Mouse (Mus musculus): Measurements from ENCODE around the gene Cst6. TPM values are rescaled to one million over a fixed set of nuclear protein-coding genes. Genes with fewer than 3 reads are reported as not detected.

Gene Cst6
- polyA plus RNA-seq, 1 experiment from 2014 or later, result 6.3 TPM

- WGBS, result 88% methylated on average over 6 of the region's 6 CpGs
Measured at GRCm38 (mm10) chr19:5300588-5300987, 48.8 kb downstream of the Cst6 start.

GRCm38 (mm10) chr19:5297903-5298800, 51.2 kb downstream of the Cst6 start, which contains the start of gene Gal3st3:
Gene Gal3st3, plus strand, starts transcription at chr19:5298331.
- Histone ChIP-seq H3K36me3 (peaks cover 10% of the 10 kb centered on the region), H3K4me3 (peak within 1 kb of the TSS; percentile 70), H3K9me3 (no peaks in the 10 kb centered on the region), H3K9ac (peak within 1 kb of the TSS; percentile 87), H3K4me2 (peak within 1 kb of the TSS; percentile 69), H3K27ac (peak within 1 kb of the TSS; percentile 94), H3K4me1 (replicated peaks) (peaks cover 64% of the 10 kb centered on the region), H3K27me3 (no peaks in the 10 kb centered on the region)
- peak; percentile 63 for ATAC-seq (ENCODE audit: low FRiP score)
- 6% methylated on average over 29 of the region's 32 CpGs for WGBS

More at GRCm38 (mm10) chr19:5300588-5300987, 48.8 kb downstream of the Cst6 start:
- ATAC-seq (ENCODE audit: low FRiP score), result no peak
- H3K4me1 ChIP-seq (replicated peaks), result peaks cover 51% of the 10 kb centered on the region
- H3K36me3 ChIP-seq, result peaks cover 32% of the 10 kb centered on the region
- H3K4me3 ChIP-seq, result no peak overlapping the region
- H3K27ac ChIP-seq, result no peak overlapping the region
- H3K9me3 ChIP-seq, result no peaks in the 10 kb centered on the region
- H3K27me3 ChIP-seq, result no peaks in the 10 kb centered on the region
- H3K4me2 ChIP-seq, result no peak overlapping the region
- peak overlapping the region; percentile 20 for H3K9ac ChIP-seq

- Histone ChIP-seq H3K4me2 (no peak overlapping the region), H3K27ac (no peak overlapping the region), H3K36me3 (peaks cover 14% of the 10 kb centered on the region), H3K4me1 (replicated peaks) (peaks cover 67% of the 10 kb centered on the region), H3K9me3 (no peaks in the 10 kb centered on the region), H3K4me3 (no peak overlapping the region), H3K27me3 (no peaks in the 10 kb centered on the region), H3K9ac (no peak overlapping the region)
- 74% methylated on average over 5 of the region's 5 CpGs for WGBS
- no peak for ATAC-seq (ENCODE audit: low FRiP score)
Measured at GRCm38 (mm10) chr19:5296630-5297029, 52.7 kb downstream of the Cst6 start.

- H3K4me2 ChIP-seq, result peak overlapping the region; percentile 91
- 8% methylated on average over 13 of the region's 13 CpGs for WGBS
- no peaks in the 10 kb centered on the region for H3K9me3 ChIP-seq
- ATAC-seq (ENCODE audit: low FRiP score), result peak; percentile 41
- peak overlapping the region; percentile 94 for H3K4me3 ChIP-seq
- peaks cover 65% of the 10 kb centered on the region for H3K4me1 ChIP-seq (replicated peaks)
- peaks cover 22% of the 10 kb centered on the region for H3K36me3 ChIP-seq
- peak overlapping the region; percentile 93 for H3K27ac ChIP-seq
- H3K27me3 ChIP-seq, result no peaks in the 10 kb centered on the region
- peak overlapping the region; percentile 78 for H3K9ac ChIP-seq
Measured at GRCm38 (mm10) chr19:5295736-5296075, 53.7 kb downstream of the Cst6 start.

- Histone ChIP-seq H3K4me3 (peak within 1 kb of the TSS; percentile 94), H3K4me2 (peak within 1 kb of the TSS; percentile 91), H3K36me3 (peaks cover 28% of the 10 kb centered on the region), H3K9ac (peak within 1 kb of the TSS; percentile 91), H3K4me1 (replicated peaks) (peaks cover 60% of the 10 kb centered on the region), H3K27ac (peak within 1 kb of the TSS; percentile 94), H3K27me3 (no peaks in the 10 kb centered on the region), H3K9me3 (no peaks in the 10 kb centered on the region)
- peak; percentile 95 for ATAC-seq (ENCODE audit: low FRiP score)
- under 1% methylated on average over 46 of the region's 46 CpGs for WGBS
Measured at GRCm38 (mm10) chr19:5294972-5295735, 54.2 kb downstream of the Cst6 start, which contains the start of gene Sf3b2. Gene Sf3b2, minus strand, starts transcription at chr19:5295455.

Other genes starting within 250 kb of the Cst6 start
- 234 TPM in 2 replicates for gene Rab1b, start 242.5 kb downstream of the Cst6 start, polyA plus RNA-seq (2015; fragmentation: Nextera tagmentation; extraction: Ambion mirVana)
- 73.4 and 76.7 TPM in 2 replicates for gene Klc2, start 231.0 kb downstream of the Cst6 start, polyA plus RNA-seq (2015; fragmentation: Nextera tagmentation; extraction: Ambion mirVana)
- 33.9 TPM in 2 replicates for gene Pacs1, start 76.5 kb downstream of the Cst6 start, polyA plus RNA-seq (2015; fragmentation: Nextera tagmentation; extraction: Ambion mirVana)
- 373 and 377 TPM in 2 replicates for gene Sf3b2, start 54.1 kb downstream of the Cst6 start, polyA plus RNA-seq (2015; fragmentation: Nextera tagmentation; extraction: Ambion mirVana)
- 34.1 and 36.0 TPM in 2 replicates for gene Gal3st3, start 51.2 kb downstream of the Cst6 start, polyA plus RNA-seq (2015; fragmentation: Nextera tagmentation; extraction: Ambion mirVana)
- not detected in 2 replicates for gene Catsper1, start 13.8 kb downstream of the Cst6 start, polyA plus RNA-seq (2015; fragmentation: Nextera tagmentation; extraction: Ambion mirVana)
- gene Eif1ad, start 17.2 kb upstream of the Cst6 start, polyA plus RNA-seq (2015; fragmentation: Nextera tagmentation; extraction: Ambion mirVana), result 53.3 and 56.4 TPM in 2 replicates
- gene Banf1, start 17.6 kb upstream of the Cst6 start, polyA plus RNA-seq (2015; fragmentation: Nextera tagmentation; extraction: Ambion mirVana), result 330 and 334 TPM in 2 replicates
- gene Sart1, start 39.1 kb upstream of the Cst6 start, polyA plus RNA-seq (2015; fragmentation: Nextera tagmentation; extraction: Ambion mirVana), result 72.1 and 73.0 TPM in 2 replicates
- 0.18 TPM in 1 of 2 replicates, not detected in the other for gene Tsga10ip, start 53.0 kb upstream of the Cst6 start, polyA plus RNA-seq (2015; fragmentation: Nextera tagmentation; extraction: Ambion mirVana)
- gene Drap1, start 75.4 kb upstream of the Cst6 start, polyA plus RNA-seq (2015; fragmentation: Nextera tagmentation; extraction: Ambion mirVana), result 322 and 323 TPM in 2 replicates
- 68.5 and 69.7 TPM in 2 replicates for gene AI837181, start 75.6 kb upstream of the Cst6 start, polyA plus RNA-seq (2015; fragmentation: Nextera tagmentation; extraction: Ambion mirVana)
- gene Fosl1, start 98.0 kb upstream of the Cst6 start, polyA plus RNA-seq (2015; fragmentation: Nextera tagmentation; extraction: Ambion mirVana), result 0.48 TPM in 1 of 2 replicates, not detected in the other
- 9.6 and 10.2 TPM in 2 replicates for gene Ccdc85b, start 108.3 kb upstream of the Cst6 start, polyA plus RNA-seq (2015; fragmentation: Nextera tagmentation; extraction: Ambion mirVana)
- 169 and 179 TPM in 2 replicates for gene Fibp, start 111.0 kb upstream of the Cst6 start, polyA plus RNA-seq (2015; fragmentation: Nextera tagmentation; extraction: Ambion mirVana)
- 5.0 and 5.8 TPM in 2 replicates for gene Ctsw, start 118.9 kb upstream of the Cst6 start, polyA plus RNA-seq (2015; fragmentation: Nextera tagmentation; extraction: Ambion mirVana)
- 45.6 and 48.7 TPM in 2 replicates for gene Efemp2, start 124.4 kb upstream of the Cst6 start, polyA plus RNA-seq (2015; fragmentation: Nextera tagmentation; extraction: Ambion mirVana)
- 42.6 and 49.7 TPM in 2 replicates for gene Mus81, start 138.8 kb upstream of the Cst6 start, polyA plus RNA-seq (2015; fragmentation: Nextera tagmentation; extraction: Ambion mirVana)
- gene Cfl1, start 140.9 kb upstream of the Cst6 start, polyA plus RNA-seq (2015; fragmentation: Nextera tagmentation; extraction: Ambion mirVana), result 3,676 and 3,692 TPM in 2 replicates
- 0.58 TPM in 1 of 2 replicates, not detected in the other for gene 1700020D05Rik, start 154.2 kb upstream of the Cst6 start, polyA plus RNA-seq (2015; fragmentation: Nextera tagmentation; extraction: Ambion mirVana)
- gene Snx32, start 161.0 kb upstream of the Cst6 start, polyA plus RNA-seq (2015; fragmentation: Nextera tagmentation; extraction: Ambion mirVana), result 80.3 and 81.1 TPM in 2 replicates
- 0.21 TPM in 1 of 2 replicates, not detected in the other for gene Ovol1, start 211.1 kb upstream of the Cst6 start, polyA plus RNA-seq (2015; fragmentation: Nextera tagmentation; extraction: Ambion mirVana)
- gene Ap5b1, start 218.5 kb upstream of the Cst6 start, polyA plus RNA-seq (2015; fragmentation: Nextera tagmentation; extraction: Ambion mirVana), result 2.2 and 2.9 TPM in 2 replicates

Data from hindbrain, embryonic 13.5 days (tissue).